Mouse (Mus musculus): Measurements from ENCODE around the gene Fam166a.
"Not testable (repeated sequence)": the region's sequence is repeated elsewhere in the genome, so short reads cannot be mapped to it uniquely, and the experiment has no call there.

The Fam166a gene

DNA sequence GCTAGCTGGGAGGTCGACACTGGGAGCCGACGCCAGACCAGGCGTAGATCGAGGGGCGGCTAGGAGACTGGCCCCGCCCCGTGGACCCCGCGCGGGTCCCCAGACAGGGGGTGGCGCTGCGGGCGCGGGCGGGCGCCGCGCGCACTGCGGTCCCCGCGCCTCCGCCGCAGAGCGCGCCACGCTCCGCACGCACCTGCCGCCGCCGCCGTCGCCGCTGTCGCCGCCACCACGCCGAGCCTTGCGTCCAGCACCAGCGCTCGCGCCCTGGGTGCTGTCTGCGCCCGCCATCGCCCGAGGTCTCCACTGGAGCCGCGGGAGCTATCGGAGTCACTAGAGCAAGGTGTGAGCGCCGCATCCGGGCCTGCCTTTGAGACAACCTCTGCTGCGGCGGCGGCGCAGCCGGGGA is 23.6 kb downstream of the Fam166a start, which contains the start of the genes Rnf208 and Cysrt1:
Gene Rnf208 (plus strand): TSS at position 155 of the 406 bp plus-strand sequence.
Gene Cysrt1 (minus strand): TSS at position 352 of the 406 bp plus-strand sequence.
- no peak for DNase-seq (ENCODE audit: low read depth, low spot score)

DNA sequence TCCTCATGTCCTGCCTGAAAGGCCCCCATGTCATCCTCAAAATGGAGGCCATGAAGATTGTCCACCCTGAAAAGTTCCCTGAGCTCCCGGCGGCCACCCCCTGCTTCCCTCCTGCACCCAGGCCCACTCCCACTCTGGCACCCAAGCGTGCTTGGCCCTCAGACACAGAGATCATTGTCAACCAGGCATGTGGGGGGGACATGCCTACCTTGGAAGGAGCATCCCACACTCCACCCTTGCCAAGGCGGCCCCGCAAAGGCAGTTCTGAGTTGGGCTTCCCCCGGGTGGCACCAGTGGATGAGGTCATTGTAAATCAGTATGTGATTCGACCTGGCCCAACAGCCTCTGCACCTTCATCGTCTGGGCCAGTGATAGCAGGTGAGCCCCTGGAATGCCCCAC is 24.8 kb downstream of the Fam166a start:
- DNase-seq (ENCODE audit: low read depth, low spot score): no peak

DNA sequence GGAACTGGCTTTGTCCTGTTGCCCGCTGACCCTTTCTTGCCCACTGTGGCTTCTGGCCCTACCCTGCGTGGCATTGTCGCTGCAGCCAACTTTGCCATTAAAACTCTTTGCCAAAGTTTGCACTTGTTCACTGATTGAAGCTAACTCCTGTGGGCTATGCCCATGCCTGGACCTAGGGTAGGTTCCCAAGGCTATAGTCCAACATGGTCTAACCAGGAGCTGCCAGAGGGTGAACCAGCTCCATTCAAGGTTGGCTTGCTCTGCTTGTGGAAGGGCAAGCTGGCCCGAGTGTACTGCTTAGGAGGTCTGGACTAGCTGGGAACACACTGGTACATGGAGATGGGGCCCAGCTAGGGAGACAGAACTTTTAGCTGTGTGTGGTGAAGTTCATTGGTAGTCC is 25.6 kb downstream of the Fam166a start:
- no peak for DNase-seq (ENCODE audit: low read depth, low spot score)

DNA sequence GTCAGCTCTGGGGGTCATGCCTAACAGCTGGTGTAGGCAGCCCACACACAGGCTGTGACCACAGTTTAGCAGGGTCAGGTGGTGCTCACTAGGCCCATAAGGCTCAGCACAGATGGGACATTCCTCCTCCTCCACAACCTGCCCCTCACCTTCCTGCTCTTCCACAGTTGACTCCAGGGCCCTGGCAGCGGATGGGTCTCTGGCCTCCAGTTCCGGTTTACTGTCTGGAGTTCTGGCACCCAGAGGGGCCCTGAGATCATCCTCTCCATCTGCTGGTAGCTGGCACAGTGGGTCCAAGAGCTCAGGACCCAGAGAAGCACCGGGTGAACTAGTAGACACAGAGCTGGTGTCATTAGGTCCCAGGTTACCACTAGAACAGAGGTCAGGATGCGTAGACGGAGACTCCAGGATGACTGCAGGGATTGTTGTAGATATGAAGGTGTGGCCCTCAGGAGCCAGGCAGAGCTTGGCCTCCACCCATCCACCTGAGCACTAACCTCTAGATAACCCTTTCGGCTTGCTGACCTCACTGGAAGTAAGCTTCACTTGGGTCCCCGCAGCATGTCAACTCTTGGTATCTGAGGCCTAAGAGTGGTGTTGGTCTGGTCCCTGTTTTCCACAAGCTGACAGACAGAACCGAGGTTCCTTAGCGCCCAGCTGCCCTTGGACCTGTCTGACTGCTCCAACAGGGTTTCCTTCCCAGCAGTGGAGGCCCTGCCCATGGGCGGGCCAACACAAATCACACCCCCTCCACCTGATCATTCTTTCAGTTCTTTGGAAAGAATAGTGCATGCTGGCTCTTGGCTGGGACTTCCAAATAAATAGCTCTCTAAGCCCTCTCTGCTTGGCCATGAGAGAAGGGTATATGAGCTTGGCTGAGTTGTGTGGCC is 27.9 kb downstream of the Fam166a start, which contains the start of gene AL732309.1:
Gene AL732309.1 (minus strand): TSS at position 681 of the 890 bp plus-strand sequence.
- DNase-seq (ENCODE audit: low read depth, low spot score): no peak

DNA sequence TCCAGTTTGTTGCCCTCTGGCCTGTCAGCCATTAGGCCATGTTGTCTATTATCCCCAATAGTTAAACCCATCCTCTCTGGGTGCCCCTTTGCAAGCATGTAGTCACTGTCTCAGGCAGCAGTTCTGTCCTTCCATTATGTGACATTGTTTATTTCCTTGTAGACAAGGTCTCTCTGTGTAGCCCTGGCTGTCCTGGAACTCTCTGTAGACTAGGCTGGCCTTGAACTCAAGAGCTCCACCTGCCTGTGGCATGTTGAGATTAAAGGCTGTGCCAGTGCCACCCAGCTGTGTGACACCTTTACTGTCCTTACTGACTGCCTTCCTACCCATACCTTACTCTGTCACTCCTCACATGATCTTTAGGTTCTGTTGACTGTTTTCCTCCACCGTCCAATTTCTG is 33.8 kb downstream of the Fam166a start:
- peak; percentile 40 for DNase-seq (ENCODE audit: low read depth, low spot score)

DNA sequence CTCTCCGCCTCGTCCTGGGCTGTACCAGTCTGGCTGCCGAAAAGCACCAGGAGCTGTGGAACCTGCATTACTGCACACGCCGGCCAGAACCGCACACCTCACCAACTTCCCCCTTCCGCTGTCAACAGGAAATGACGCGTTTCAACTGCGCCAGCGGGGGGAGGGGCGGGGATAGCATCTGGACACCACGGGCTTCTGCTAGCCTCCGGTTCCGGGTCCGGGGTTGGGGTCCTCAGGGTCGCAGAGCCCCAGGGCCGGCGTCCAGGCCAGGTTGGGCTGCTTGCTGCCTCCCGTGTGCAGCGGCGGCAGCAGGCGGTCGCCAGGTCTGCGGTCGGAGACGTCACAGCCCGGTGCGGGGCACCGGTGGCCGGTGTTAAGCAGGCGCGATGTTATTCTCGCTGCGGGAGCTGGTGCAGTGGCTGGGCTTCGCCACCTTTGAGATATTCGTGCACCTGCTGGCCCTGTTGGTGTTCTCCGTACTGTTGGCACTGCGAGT is 36.8 kb downstream of the Fam166a start, which contains the start of gene Tmem203:
Gene Tmem203 (plus strand): TSS at position 156 of the 496 bp plus-strand sequence.
- DNase-seq (ENCODE audit: low read depth, low spot score): peak; percentile 90

DNA sequence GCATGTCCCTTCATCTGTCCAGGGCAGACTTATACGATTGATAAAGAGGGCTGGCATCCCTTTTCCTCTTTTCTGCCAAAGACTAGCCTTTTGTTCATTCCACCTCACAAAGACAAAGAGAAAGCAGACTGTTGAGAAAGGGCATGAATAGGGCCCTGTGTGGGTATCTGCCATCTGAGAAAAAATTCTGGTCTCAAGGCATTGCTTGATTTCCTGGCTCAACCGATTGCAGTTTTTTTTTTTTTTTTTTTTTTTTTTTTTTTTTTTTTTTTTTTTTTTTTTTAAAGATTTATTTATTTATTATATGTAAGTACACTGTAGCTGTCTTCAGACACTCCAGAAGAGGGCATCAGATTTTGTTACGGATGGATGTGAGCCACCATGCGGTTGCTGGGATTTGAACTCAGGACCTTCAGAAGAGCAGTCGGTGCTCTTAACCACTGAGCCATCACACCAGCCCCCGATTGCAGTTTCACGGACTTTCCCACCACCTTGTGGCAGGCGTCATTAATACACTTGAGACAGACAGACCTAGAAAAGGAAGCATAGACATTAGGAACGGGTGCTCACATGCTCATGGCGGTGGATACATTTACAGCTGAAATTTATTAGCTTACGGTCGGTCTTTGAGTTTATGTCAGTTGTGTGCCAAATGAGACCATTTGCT is 38.0 kb downstream of the Fam166a start:
- DNase-seq (ENCODE audit: low read depth, low spot score): peak; percentile 75

DNA sequence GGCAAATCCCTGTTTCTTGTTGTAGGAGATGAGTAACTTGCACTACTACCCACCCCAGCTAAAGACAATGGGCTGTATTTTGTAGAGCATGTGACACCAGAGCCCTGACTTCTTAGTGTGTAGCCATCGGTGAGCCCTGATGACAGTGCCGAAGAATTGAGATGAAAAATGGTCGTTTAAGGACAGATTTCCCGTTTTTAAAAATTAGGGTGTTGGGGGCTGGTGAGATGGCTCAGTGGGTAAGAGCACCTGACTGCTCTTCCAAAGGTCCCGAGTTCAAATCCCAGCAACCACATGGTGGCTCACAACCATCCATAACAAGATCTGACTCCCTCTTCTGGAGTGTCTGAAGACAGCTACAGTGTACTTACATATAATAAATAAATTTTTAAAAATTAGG is 38.7 kb downstream of the Fam166a start:
- DNase-seq (ENCODE audit: low read depth, low spot score): not testable (repeated sequence)

DNA sequence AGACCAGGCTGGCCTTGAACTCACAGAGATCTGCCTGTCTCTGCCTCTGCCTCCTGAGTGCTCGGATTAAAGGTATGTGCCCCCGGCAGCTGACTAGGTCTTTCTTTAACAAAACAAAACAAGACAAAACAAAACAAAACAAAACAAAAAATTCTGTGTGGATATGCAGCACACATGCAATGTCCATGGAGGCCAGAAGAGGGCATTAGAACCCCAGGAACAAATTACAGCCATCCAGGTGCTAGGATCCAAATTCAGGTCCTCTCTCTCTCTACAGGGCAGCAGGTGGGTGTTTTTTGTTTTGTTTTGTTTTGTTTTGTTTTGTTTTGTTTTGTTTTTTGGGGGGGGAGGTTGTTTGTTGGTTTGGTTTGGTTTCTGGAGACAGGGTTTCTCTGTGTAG is 40.3 kb downstream of the Fam166a start:
- no peak for DNase-seq (ENCODE audit: low read depth, low spot score)

DNA sequence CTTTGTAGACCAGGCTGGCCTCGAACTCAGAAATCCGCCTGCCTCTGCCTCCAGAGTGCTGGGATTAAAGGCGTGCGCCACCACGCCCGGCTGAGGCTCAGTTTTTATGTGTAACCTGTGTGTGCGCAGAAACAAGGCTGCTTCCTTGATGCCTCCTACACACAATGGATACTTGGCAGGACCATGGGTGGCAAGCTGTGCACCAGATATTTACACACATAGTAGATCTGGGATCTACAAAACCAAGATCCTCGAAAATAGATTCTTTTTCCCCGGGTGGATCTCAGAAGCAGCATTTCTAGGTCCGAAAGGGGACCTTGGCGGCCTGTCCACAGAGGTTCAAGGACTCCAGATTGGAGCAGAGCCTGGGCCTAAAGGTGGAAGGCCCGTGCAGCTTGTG is 43.3 kb downstream of the Fam166a start:
- DNase-seq (ENCODE audit: low read depth, low spot score): no peak

DNA sequence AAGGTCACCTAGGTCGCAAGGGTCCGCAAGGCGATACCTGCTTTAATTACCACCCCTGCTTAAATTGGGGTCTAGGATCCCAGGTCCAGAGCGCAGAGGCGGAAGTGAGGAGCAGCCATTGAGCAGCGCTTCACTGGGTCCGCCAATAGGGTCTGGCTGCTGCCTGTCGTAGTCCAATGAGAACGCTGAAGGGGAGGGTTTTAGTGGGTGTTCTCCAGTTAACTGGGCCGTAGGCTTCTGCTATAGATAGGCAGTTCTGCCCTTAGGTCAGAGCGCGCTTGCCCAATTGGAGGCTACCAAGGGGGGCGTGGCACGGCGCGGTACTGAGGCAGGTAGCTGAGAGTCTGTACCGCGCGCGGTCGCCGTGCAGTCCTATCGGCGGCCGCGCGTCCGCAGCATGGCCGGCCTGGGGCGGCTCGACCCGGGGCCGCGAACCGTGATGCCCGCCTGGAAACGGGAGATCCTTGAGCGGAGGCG is 43.8 kb downstream of the Fam166a start, which contains the start of gene Tprn:
Gene Tprn (plus strand): TSS at position 328 of the 477 bp plus-strand sequence.
- DNase-seq (ENCODE audit: low read depth, low spot score): peak; percentile 98

DNA sequence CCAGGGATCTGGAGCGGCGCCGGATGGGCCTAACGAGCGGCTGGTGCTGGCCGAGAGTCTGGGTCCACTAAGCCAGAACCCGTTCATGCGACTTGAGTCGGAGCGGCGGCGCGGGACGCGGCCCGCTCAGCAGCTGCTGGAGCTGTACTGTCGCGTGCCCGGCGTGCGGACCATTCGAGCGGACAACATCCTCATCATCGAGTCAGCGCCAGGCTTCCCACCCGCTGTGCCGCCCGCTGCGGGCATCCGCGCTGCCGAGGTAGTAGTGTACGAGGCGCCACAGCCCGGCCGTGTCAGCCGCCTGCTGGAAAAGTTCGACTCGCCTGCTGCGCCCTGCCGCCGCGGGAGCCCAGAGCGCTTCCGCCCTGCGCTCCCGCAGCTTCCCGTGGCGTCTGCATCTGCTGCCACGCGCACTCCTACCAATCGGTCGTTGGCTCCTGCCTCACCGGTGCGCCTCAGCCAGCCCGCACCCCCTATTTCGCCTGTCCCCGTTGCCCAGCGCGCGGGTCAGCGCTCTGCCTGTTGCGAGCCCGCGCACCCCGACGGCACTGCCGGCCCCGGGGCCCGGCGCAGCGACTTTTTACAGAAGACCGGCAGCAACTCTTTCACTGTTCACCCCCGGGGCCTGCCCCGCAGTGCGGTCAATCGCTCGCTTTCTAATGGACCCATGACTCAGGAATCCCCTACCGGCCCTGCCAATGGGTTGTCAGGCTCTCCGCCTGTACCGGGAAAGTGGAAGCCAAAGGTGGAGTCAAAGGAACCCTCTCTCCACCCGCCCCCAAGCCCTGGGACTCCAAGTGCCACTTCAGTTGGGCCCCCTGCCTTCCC is 44.5 kb downstream of the Fam166a start:
- DNase-seq (ENCODE audit: low read depth, low spot score): peak; percentile 53

DNA sequence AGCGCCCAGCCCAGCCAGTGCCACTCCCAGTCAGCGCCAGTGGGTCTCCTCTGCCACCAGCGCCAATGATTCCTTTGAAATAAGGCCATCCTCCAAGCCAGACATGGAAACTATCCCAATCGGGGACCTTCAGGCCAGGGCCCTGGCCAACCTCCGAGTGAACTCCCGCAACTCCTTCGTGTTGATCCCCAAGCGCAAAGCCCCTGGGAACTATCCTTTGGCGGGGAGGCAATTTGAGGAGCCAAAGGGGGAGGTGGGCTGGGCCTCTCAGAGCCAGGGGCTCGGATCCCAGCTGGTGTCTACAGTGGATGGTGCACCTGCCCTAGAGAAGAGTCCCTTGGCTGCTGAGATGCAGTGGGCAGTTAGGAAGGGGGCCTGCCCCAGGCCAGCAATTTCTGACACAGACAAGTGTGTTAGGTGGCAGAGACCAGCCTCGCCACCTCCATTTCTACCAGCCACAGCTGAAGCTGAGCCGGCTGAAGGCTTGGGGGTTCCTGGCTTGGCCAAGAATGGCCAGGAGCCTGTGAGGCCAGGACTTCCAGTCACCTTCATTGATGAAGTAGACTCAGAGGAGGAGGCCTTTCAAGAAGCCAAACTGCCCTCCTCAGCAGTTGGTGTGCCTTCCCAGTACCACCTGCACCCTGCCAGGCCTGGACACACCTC is 45.2 kb downstream of the Fam166a start:
- no peak for DNase-seq (ENCODE audit: low read depth, low spot score)

DNA sequence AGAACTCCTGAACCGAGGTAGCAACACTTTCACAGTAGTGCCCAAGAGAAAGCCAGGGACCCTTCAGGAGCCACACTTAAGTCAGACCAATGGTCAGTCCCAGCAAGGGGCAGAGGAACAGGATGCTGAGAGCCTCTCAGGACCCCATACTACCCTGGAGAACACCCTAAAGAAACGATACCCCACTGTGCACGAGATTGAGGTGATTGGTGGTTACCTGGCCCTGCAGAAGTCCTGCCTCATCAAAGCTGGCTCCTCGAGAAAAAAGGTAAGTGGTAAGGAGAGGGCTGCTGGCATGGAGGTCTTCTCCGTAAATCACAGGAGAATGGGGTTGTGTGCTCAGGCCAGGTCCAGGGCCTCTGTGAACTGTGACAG is 45.7 kb downstream of the Fam166a start:
- no peak for DNase-seq (ENCODE audit: low read depth, low spot score)

DNA sequence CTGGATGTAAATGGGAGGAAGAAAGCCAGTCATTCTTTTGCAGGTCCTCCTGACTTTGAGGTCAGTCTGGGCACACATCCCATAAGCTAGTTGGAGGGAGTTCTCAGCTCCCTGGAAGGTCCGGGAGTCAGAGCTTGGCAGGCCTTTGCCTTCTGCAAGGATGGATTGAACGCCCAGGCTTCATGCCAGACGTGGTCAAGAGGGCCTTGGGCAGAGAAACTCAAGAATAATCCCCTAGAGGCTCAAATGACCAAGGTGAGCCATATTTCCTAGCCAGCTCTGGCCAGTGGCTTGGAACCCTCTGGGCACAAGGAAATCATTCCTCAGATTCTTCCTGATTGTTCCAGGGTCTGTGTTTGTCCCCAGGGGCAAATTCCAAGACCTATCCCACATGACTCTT is 46.3 kb downstream of the Fam166a start:
- peak; percentile 89 for DNase-seq (ENCODE audit: low read depth, low spot score)

DNA sequence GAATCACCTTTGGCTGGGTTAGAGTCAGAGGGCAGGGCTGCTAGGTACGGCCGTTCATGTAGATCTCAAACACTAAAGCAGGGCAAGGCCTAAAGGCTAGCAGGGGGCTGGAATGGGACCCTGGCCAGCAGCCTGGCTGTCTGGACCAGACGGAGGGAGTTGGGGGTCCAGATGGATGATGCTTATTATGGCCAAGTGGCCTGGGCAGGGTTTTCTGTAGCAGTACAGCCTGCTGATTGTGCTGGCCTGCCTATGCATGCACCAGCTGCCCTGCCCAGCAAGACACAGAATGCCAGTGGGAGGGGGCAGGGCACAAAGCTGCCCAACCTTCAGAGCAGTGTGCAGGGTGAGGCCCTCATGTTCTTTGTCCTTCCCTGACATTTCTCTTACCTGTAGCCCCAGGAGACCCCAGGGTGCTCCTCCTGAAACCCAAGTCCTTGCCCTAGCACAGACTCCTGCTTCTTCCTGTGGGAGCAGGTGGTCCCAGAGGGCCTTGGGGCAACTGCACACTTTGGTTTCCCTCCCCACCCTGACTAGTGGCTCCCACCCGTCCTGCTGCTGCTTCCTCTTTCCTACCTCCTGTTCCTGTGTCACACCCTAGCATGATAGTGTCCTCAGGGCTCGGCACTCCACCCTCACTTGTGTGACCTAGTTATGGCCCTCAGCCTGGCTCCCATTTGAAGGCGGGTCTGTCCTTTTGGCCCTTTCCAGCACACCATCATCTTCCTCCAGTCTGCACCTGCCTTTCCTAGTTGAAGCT is 47.5 kb downstream of the Fam166a start:
- no peak for DNase-seq (ENCODE audit: low read depth, low spot score)

DNA sequence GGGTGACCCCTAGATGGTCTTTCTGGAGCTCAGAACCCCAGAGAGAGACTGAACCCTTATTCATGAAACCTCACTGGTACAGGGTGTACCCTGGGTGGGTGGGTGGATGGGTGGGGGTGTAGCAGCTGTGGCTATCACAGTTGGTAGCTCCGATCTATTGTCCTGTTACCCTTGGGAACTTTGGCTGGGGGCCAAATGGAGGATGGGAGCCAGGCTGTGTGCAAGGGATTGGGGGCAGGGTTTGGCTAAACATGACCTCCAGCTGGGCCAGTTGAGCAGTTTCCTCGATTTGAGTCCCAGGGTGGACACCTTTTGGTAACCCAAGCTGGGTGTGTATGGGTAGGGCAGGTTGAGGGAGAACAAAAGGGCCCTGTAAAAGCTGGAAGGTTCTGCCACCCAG is 48.2 kb downstream of the Fam166a start:
- no peak for DNase-seq (ENCODE audit: low read depth, low spot score)

DNA sequence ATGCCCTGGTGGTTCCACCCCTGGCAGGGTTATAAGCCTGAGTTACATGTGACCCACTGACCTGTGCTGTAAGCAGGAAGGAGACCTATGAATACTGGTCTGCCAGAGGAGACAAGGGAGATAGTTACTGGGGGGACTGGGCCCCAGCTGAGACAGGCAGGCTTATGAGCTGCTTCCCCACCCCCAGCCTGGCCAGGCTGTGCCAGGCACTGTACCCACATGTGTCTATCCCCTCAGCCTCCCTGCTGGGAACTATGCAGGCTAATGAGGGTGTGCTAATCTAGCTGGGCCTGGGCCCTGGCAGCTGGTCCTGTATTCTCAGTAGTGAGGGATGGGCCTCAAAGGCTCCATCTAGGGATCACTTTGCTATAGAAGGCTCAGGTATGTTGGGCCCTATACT is 48.7 kb downstream of the Fam166a start:
- no peak for DNase-seq (ENCODE audit: low read depth, low spot score)

DNA sequence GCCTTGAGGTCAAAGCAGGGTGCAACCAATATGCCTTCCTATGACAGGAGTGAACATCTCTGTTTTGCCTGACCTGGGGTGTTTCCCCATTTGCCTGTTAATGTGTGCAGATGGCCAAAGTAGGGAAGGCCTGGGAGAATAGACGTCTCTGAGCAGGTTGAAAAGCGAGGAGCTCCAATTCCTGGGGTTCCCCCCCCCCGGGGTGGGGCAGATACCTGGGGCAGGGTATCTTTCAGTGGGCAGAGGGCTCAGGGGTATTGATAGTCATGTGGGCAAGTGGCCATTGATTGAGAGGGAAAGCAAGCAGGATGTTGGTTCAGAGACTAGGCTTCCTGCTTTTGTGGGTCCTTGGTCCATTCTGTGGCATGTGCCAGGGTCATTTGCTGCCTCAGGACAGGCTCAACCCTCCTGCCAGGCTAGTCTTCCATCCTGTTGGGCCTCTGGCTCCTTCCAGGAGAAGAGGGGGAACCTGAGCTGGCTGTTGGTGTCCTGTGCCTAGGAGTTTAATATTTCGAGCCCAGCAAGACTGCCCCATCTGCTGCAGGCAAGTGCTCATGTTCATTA is 49.3 kb downstream of the Fam166a start:
- no peak for DNase-seq (ENCODE audit: low read depth, low spot score)
